Mouse (Mus musculus): ENCODE data around the gene Slc25a15. TPM values are rescaled to one million over a fixed set of nuclear protein-coding genes. Genes with fewer than 3 reads are reported as not detected.

Gene Slc25a15
- polyA plus RNA-seq, 1 experiment from 2014 or later = 28.5 TPM

- Histone ChIP-seq H3K4me2 (replicated peaks; ENCODE audit: low read depth, low read length) (no peak overlapping the region), H3K9me3 (ENCODE audit: low read length) (0 out of 2 replicates have a peak, but pooled peaks cover 4% of the 10 kb centered on the region), H3K27ac (ENCODE audit: low read length) (no peak overlapping the region), H3K4me3 (ENCODE audit: low read length) (no peak overlapping the region), H3K36me3 (ENCODE audit: insufficient read depth, low read length) (no peaks in the 10 kb centered on the region), H3K9ac (replicated peaks; ENCODE audit: low read length) (no peak overlapping the region), H3K27me3 (ENCODE audit: insufficient read depth, low read length) (no peaks in the 10 kb centered on the region), H3K4me1 (ENCODE audit: insufficient read depth, low read length) (no peaks in the 10 kb centered on the region)
- ATAC-seq (ENCODE audit: low FRiP score, low TSS enrichment) = no peak
- WGBS = 71% methylated on average over 6 of the region's 6 CpGs
These were observed 39.0 kb downstream of the Slc25a15 start for GRCm38 (mm10) chr8:22359359-22359758.

DNA sequence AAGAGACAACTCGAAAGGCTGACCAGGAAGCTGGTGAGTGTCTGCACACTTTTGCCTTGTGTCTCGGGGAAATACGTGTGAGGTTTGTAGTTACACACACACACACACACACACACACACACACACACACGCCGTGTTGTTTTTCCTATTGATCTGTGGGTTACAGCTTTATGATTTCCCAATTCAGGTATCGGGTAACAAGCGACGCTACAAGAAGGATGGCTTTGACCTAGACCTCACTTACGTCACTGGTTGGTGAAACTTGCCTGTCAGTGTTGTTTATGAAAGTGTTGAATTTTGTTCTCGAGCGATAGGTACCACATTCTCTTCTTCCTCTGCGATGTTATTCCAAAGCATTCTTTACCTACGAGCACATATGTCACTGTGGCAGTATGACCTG is 63.0 kb downstream of the Slc25a15 start:
- WGBS = 63% methylated on average over 13 of the region's 13 CpGs

More for the DNA sequence above, 63.0 kb downstream of the Slc25a15 start:
- Histone ChIP-seq H3K27ac (ENCODE audit: low read length) (no peak overlapping the region), H3K4me2 (replicated peaks; ENCODE audit: low read depth, low read length) (no peak overlapping the region), H3K27me3 (ENCODE audit: insufficient read depth, low read length) (no peaks in the 10 kb centered on the region), H3K4me1 (ENCODE audit: insufficient read depth, low read length) (no peaks in the 10 kb centered on the region), H3K9ac (replicated peaks; ENCODE audit: low read length) (no peak overlapping the region), H3K9me3 (ENCODE audit: low read length) (no peaks in the 10 kb centered on the region), H3K4me3 (ENCODE audit: low read length) (no peak overlapping the region), H3K36me3 (ENCODE audit: insufficient read depth, low read length) (no peaks in the 10 kb centered on the region)
- ATAC-seq (ENCODE audit: low FRiP score, low TSS enrichment) = no peak

Other genes with a start within 250 kb of the Slc25a15 start
- 5.9 and 7.2 TPM in 2 replicates for gene Nek3, start 232.2 kb downstream of the Slc25a15 start, polyA plus RNA-seq (2015; fragmentation: Nextera tagmentation; extraction: Ambion mirVana)
- gene Ckap2, start 212.8 kb downstream of the Slc25a15 start, polyA plus RNA-seq (2015; fragmentation: Nextera tagmentation; extraction: Ambion mirVana) = 38.5 and 40.6 TPM in 2 replicates
- gene Vps36, start 205.8 kb downstream of the Slc25a15 start, polyA plus RNA-seq (2015; fragmentation: Nextera tagmentation; extraction: Ambion mirVana) = 35.8 and 39.5 TPM in 2 replicates
- 18.1 and 18.7 TPM in 2 replicates for gene Thsd1, start 171.3 kb downstream of the Slc25a15 start, polyA plus RNA-seq (2015; fragmentation: Nextera tagmentation; extraction: Ambion mirVana)
- gene Tpte, start 115.2 kb downstream of the Slc25a15 start, polyA plus RNA-seq (2015; fragmentation: Nextera tagmentation; extraction: Ambion mirVana) = 0.06 TPM in 1 of 2 replicates, not detected in the other
- gene Mrps31, start 12.8 kb upstream of the Slc25a15 start, polyA plus RNA-seq (2015; fragmentation: Nextera tagmentation; extraction: Ambion mirVana) = 41.6 and 42.2 TPM in 2 replicates